9 mouse cellular contexts compared by ENCODE assay signal in the genomic region with DNA sequence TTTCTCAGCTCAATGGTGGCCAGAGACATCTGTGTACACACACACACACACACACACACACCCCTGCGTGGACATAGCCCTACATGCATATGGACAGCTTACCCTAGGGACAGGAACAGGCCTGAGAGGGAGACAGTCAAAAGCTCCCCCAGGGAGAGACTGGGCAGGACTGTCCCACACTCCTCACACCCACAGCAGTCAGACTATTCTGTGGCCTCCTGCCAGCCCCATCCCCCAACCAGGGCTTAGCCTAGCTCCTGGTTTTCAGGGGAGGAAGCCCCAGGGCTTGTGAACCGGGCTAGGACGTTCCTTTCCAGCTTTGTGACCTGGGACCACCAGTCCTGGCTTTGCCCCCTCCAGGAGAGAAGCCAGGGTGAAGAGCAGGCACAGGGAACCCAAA. TPM values are rescaled to one million over a fixed set of nuclear protein-coding genes. Genes with fewer than 3 reads are reported as not detected.
DNase-seq lines count a peak whose midpoint lies in the region; ATAC-seq lines count a peak whose summit lies in the region.
"Had no signal": no experiment of that assay in that cellular context is flagged by ENCODE, and none has a peak within 500 bp of the region (broad histone marks: within the 10 kb centered on the region; RNA-seq: fewer than 3 reads in every experiment).

No protein-coding gene starts in this region.

- no peak for ATAC-seq in neural tube, embryonic 11.5 days (ENCODE audit: insufficient read depth, low FRiP score, low TSS enrichment)
- peak; percentile 45; the same call in 1 of the 2 replicates for ATAC-seq in limb, embryonic 12.5 days (ENCODE audit: insufficient number of reproducible peaks, insufficient read depth, low FRiP score, low TSS enrichment, low read depth)
- peak; percentile 61; the same call in 1 of the 2 replicates for ATAC-seq in stomach, embryonic 16.5 days (ENCODE audit: insufficient read depth, low FRiP score)

- no peaks in the 10 kb centered on the region for H3K36me3 ChIP-seq in neural tube, embryonic 11.5 days (ENCODE audit: control insufficient read depth, insufficient read depth, low read length)
- H3K36me3 ChIP-seq in limb, embryonic 12.5 days: peaks cover 10% of the 10 kb centered on the region; the same call in 1 of the 2 replicates
- no peaks in the 10 kb centered on the region for H3K36me3 ChIP-seq in stomach, embryonic 16.5 days (ENCODE audit: control insufficient read depth, insufficient read depth, low read length)

- no peaks in the 10 kb centered on the region for H3K27me3 ChIP-seq in neural tube, embryonic 11.5 days (ENCODE audit: control insufficient read depth, insufficient read depth, low read length)
- H3K27me3 ChIP-seq in limb, embryonic 12.5 days: no peaks in the 10 kb centered on the region
- no peaks in the 10 kb centered on the region for H3K27me3 ChIP-seq in stomach, embryonic 16.5 days (ENCODE audit: control insufficient read depth, insufficient read depth, low read length)

- 24% methylated on average over 3 of the region's 3 CpGs for WGBS in neural tube, embryonic 11.5 days
- 6% methylated on average over 3 of the region's 3 CpGs for WGBS in limb, embryonic 12.5 days
- WGBS in stomach, embryonic 16.5 days: 8% methylated on average over 3 of the region's 3 CpGs

- H3K9ac ChIP-seq in neural tube, embryonic 11.5 days (ENCODE audit: low read length): no peak overlapping the region
- 0 out of 2 replicates have a peak overlapping the region, but pooled peaks have one; percentile 31 for H3K9ac ChIP-seq in limb, embryonic 12.5 days (replicated peaks)
- H3K9ac ChIP-seq in stomach, embryonic 16.5 days (ENCODE audit: low read length): peak overlapping the region; percentile 18; the same call in 1 of the 2 replicates

- H3K4me1 ChIP-seq in neural tube, embryonic 11.5 days (ENCODE audit: control insufficient read depth, insufficient read depth, low read length): peaks cover 42% of the 10 kb centered on the region
- H3K4me1 ChIP-seq in limb, embryonic 12.5 days (replicated peaks): peaks cover 80% of the 10 kb centered on the region
- peaks cover 49% of the 10 kb centered on the region for H3K4me1 ChIP-seq in stomach, embryonic 16.5 days (ENCODE audit: control insufficient read depth, insufficient read depth, low read length)

- no peak overlapping the region for H3K4me3 ChIP-seq in neural tube, embryonic 11.5 days (ENCODE audit: low read depth, low read length)
- peak overlapping the region; percentile 16 for H3K4me3 ChIP-seq in limb, embryonic 12.5 days (replicated peaks)
- no peak overlapping the region for H3K4me3 ChIP-seq in stomach, embryonic 16.5 days (replicated peaks; ENCODE audit: low read length)

- H3K27ac ChIP-seq in neural tube, embryonic 11.5 days (ENCODE audit: low read depth, low read length): peak overlapping the region; percentile 70; the same call in 1 of the 2 replicates
- peak overlapping the region; percentile 95 for H3K27ac ChIP-seq in limb, embryonic 12.5 days
- H3K27ac ChIP-seq in stomach, embryonic 16.5 days (ENCODE audit: low read length): peak overlapping the region; percentile 56

- DNase-seq in cerebellum, postnatal 10 days: peak; percentile 68 to 72
- DNase-seq in cerebellum, adult 9-11 months: no peak
- DNase-seq in neural tube, embryonic 11.5 days (ENCODE audit: low spot score): peak; percentile 45
- DNase-seq in neural tube, embryonic 10.5 days (ENCODE audit: extremely low spot score, low spot score): no peak
- DNase-seq in cerebellum, adult 11-12 months: no peak
- no peak for DNase-seq in ovary, postnatal 10 days (ENCODE audit: low spot score)

- H3K9me3 ChIP-seq in neural tube, embryonic 11.5 days (ENCODE audit: control insufficient read depth, low read length): no peaks in the 10 kb centered on the region
- 0 out of 2 replicates have a peak, but pooled peaks cover 8% of the 10 kb centered on the region for H3K9me3 ChIP-seq in limb, embryonic 12.5 days
- no peaks in the 10 kb centered on the region for H3K9me3 ChIP-seq in stomach, embryonic 16.5 days (replicated peaks; ENCODE audit: control insufficient read depth, low read length)

- no peak overlapping the region; the same call in 1 of the 2 replicates for H3K4me2 ChIP-seq in neural tube, embryonic 11.5 days (ENCODE audit: low read depth)
- H3K4me2 ChIP-seq in limb, embryonic 12.5 days: peak overlapping the region; percentile 48
- peak overlapping the region; percentile 17 for H3K4me2 ChIP-seq in stomach, embryonic 16.5 days (ENCODE audit: low read depth, low read length)

RNA-seq across cellular contexts. Expression of gene Cacna1h, which starts 17.4 kb away (rescaled TPM):
- 9.7 and 13.3 TPM in 2 replicates for polyA plus RNA-seq in neural tube, embryonic 11.5 days (2014; fragmentation: Nextera tagmentation; extraction: Ambion mirVana)
- polyA plus RNA-seq in limb, embryonic 12.5 days (2016; fragmentation: Nextera tagmentation; extraction: Ambion mirVana): 10.1 and 11.6 TPM in 2 replicates
- 2.6 and 2.9 TPM in 2 replicates for polyA plus RNA-seq in stomach, embryonic 16.5 days (2015; fragmentation: Nextera tagmentation; extraction: Ambion mirVana)

RNA-seq across cellular contexts. Expression of gene Tekt4, which starts 38.2 kb away (rescaled TPM):
- 0.25 and 0.46 TPM in 2 replicates for polyA plus RNA-seq in neural tube, embryonic 11.5 days (2014; fragmentation: Nextera tagmentation; extraction: Ambion mirVana)
- polyA plus RNA-seq in limb, embryonic 12.5 days (2016; fragmentation: Nextera tagmentation; extraction: Ambion mirVana): not detected in 2 replicates
- polyA plus RNA-seq in stomach, embryonic 16.5 days (2015; fragmentation: Nextera tagmentation; extraction: Ambion mirVana): not detected in 2 replicates

RNA-seq across cellular contexts. Expression of gene Tpsg1, which starts 47.1 kb away (rescaled TPM):
- 0.37 and 0.46 TPM in 2 replicates for polyA plus RNA-seq in neural tube, embryonic 11.5 days (2014; fragmentation: Nextera tagmentation; extraction: Ambion mirVana)
- 0.70 TPM in 1 of 2 replicates, not detected in the other for polyA plus RNA-seq in limb, embryonic 12.5 days (2016; fragmentation: Nextera tagmentation; extraction: Ambion mirVana)
- polyA plus RNA-seq in stomach, embryonic 16.5 days (2015; fragmentation: Nextera tagmentation; extraction: Ambion mirVana): 2.3 and 3.5 TPM in 2 replicates

RNA-seq across cellular contexts. Expression of gene Tpsb2, which starts 50.1 kb away (rescaled TPM):
- not detected in 2 replicates for polyA plus RNA-seq in neural tube, embryonic 11.5 days (2014; fragmentation: Nextera tagmentation; extraction: Ambion mirVana)
- polyA plus RNA-seq in limb, embryonic 12.5 days (2016; fragmentation: Nextera tagmentation; extraction: Ambion mirVana): not detected in 2 replicates
- polyA plus RNA-seq in stomach, embryonic 16.5 days (2015; fragmentation: Nextera tagmentation; extraction: Ambion mirVana): 13.4 and 19.2 TPM in 2 replicates
- polyA plus RNA-seq: neural tube, embryonic 14.5 days had no signal

Comparison
In these comparisons a context has a peak if more than half of its experiments do, and no peak if none do; other contexts are left out.
1. DNase-seq: peak in cerebellum, postnatal 10 days (2 of 2) and neural tube, embryonic 11.5 days (single experiment); none in cerebellum, adult 9-11 months (single experiment), neural tube, embryonic 10.5 days (single experiment), cerebellum, adult 11-12 months (single experiment) and ovary, postnatal 10 days (single experiment).
2. Peak in every context shown above with its lines, with median percentiles within 50 percentile points of each other: H3K27ac ChIP-seq.